Mouse (Mus musculus) thymus, postnatal 4 days (tissue): Measurements from ENCODE around the gene Crmp1.

Experiments used
- DNase-seq: peaks from one replicate; pipeline ENCODE4 v3.0.0; 2021

Gene Crmp1

GRCm38 (mm10) chr5:37241651-37242151, at the start of gene Crmp1:
Gene Crmp1, plus strand, starts transcription at chr5:37241940.
- DNase-seq: peak; percentile 37

- no peak for DNase-seq
Observed at GRCm38 (mm10) chr5:37196196-37196595, 45.5 kb upstream of the Crmp1 start.

- DNase-seq: peak; percentile 23
Observed at GRCm38 (mm10) chr5:37196666-37197250, 45.0 kb upstream of the Crmp1 start.

- DNase-seq: no peak
Observed at GRCm38 (mm10) chr5:37197423-37197822, 44.3 kb upstream of the Crmp1 start.

GRCm38 (mm10) chr5:37198011-37198688, 43.6 kb upstream of the Crmp1 start:
- no peak for DNase-seq

GRCm38 (mm10) chr5:37202285-37202684, 39.5 kb upstream of the Crmp1 start:
- DNase-seq: no peak

- no peak for DNase-seq
Observed at GRCm38 (mm10) chr5:37204886-37205285, 36.9 kb upstream of the Crmp1 start.

GRCm38 (mm10) chr5:37205420-37205819, 36.3 kb upstream of the Crmp1 start:
- DNase-seq: no peak

- no peak for DNase-seq
Observed at GRCm38 (mm10) chr5:37206364-37206763, 35.4 kb upstream of the Crmp1 start.

GRCm38 (mm10) chr5:37212938-37213708, 28.6 kb upstream of the Crmp1 start:
- no peak for DNase-seq

- DNase-seq: no peak
Observed at GRCm38 (mm10) chr5:37213709-37214103, 28.0 kb upstream of the Crmp1 start.

GRCm38 (mm10) chr5:37214614-37215013, 27.1 kb upstream of the Crmp1 start:
- DNase-seq: no peak

- no peak for DNase-seq
Observed at GRCm38 (mm10) chr5:37215276-37215675, 26.5 kb upstream of the Crmp1 start.

GRCm38 (mm10) chr5:37219615-37220014, 22.1 kb upstream of the Crmp1 start:
- no peak for DNase-seq

- DNase-seq: no peak
Observed at GRCm38 (mm10) chr5:37220575-37220974, 21.2 kb upstream of the Crmp1 start.

GRCm38 (mm10) chr5:37221563-37221962, 20.2 kb upstream of the Crmp1 start:
- no peak for DNase-seq

GRCm38 (mm10) chr5:37222316-37222715, 19.4 kb upstream of the Crmp1 start:
- DNase-seq: no peak

GRCm38 (mm10) chr5:37225708-37226107, 16.0 kb upstream of the Crmp1 start:
- no peak for DNase-seq

GRCm38 (mm10) chr5:37227956-37228680, 13.6 kb upstream of the Crmp1 start:
- no peak for DNase-seq

GRCm38 (mm10) chr5:37228894-37229293, 12.8 kb upstream of the Crmp1 start:
- DNase-seq: no peak

- DNase-seq: no peak
Observed at GRCm38 (mm10) chr5:37233010-37233557, 8.7 kb upstream of the Crmp1 start.

GRCm38 (mm10) chr5:37238654-37239053, 3.1 kb upstream of the Crmp1 start:
- no peak for DNase-seq

- DNase-seq: peak; percentile 42
Observed at GRCm38 (mm10) chr5:37240550-37240949, 1.2 kb upstream of the Crmp1 start.
